Mouse (Mus musculus) stomach, embryonic 14.5 days (tissue): ENCODE measurements at regions not wholly inside any gene's neighbourhood (a gene's known extent, or its start where the extent isn't known, plus 50 kb on each side); places are given as distances from the start of the nearest gene placed in this dataset.

ENCODE experiments used
- ATAC-seq: fragments of 200-750 bp; cut with Nextera tagmentation; 2 replicates; pipeline ENCODE4 v1.8.0; 2017; ENCODE audit warnings: low read depth, moderate TSS enrichment; ENCODE audit not compliant: insufficient number of reproducible peaks, insufficient read depth, low FRiP score
- H3K27ac ChIP-seq: fragments of 300-500 bp; sonication (generic); 2 replicates; pipeline ENCODE4 v1.5.1; 2014; ENCODE audit warnings: mild to moderate bottlenecking, low read length, moderate library complexity, mixed read lengths
- H3K27me3 ChIP-seq: fragments of 300-500 bp; sonication (generic); 2 replicates; pipeline ENCODE4 v1.6.1; 2014; ENCODE audit warnings: low read length, control low read depth, mixed read lengths; ENCODE audit not compliant: control insufficient read depth, insufficient read depth
- H3K36me3 ChIP-seq: fragments of 300-500 bp; sonication (generic); 2 replicates; pipeline ENCODE4 v1.6.1; 2014; ENCODE audit warnings: mild to moderate bottlenecking, control low read depth, low read length, moderate library complexity, mixed read lengths; ENCODE audit not compliant: control insufficient read depth, insufficient read depth
- H3K4me1 ChIP-seq: fragments of 300-500 bp; sonication (generic); 2 replicates; pipeline ENCODE4 v1.6.1; 2014; ENCODE audit warnings: low read length, control low read depth, mixed read lengths; ENCODE audit not compliant: control insufficient read depth, insufficient read depth
- H3K4me2 ChIP-seq: fragments of 300-500 bp; sonication (generic); replicated peaks from 2 replicates; pipeline ENCODE4 v1.6.1; 2014; ENCODE audit warnings: low read depth, low read length, control low read depth
- H3K4me3 ChIP-seq: fragments of 300-500 bp; sonication (generic); 2 replicates; pipeline ENCODE4 v1.5.1; 2014; ENCODE audit warnings: low read depth, low read length, control low read depth
- H3K9ac ChIP-seq: fragments of 300-500 bp; sonication (generic); replicated peaks from 2 replicates; pipeline ENCODE4 v1.6.1; 2014; ENCODE audit warnings: low read depth, mild to moderate bottlenecking, control low read depth, low read length, moderate library complexity, mixed read lengths
- H3K9me3 ChIP-seq: fragments of 300-500 bp; sonication (generic); 2 replicates; pipeline ENCODE4 v1.6.1; 2016; ENCODE audit warnings: low read depth, low read length, control low read depth; ENCODE audit not compliant: control insufficient read depth
- WGBS: fragments of 180-500 bp; shearing (Covaris S2); extraction: QIAGEN DNeasy Blood & Tissue Kit; methylation state at CpG from one replicate; pipeline ENCODE4 v1.1.7; 2014; 5-methylcytosine and 5-hydroxymethylcytosine counted together

DNA sequence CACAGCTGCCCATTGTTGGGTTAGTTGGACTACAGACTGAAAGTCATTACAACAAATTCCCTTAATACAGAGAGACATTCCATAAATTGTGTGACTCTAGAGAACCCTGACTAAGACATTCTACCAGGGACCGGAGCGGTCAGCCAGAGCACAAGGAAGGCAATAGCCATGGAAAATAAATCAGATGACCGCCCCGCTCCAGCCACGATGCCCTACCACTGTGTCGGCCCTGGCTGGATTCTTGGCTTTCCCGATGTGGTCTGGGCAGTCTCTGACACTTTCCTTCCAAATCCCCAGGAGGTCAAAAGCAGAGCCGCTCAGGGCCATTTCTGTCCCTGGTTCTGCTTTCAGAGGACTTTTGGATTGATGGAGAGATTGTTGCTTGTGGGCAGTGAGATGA lies 57.8 kb downstream of the Lsm3 start:
- H3K27me3 ChIP-seq: no peaks in the 10 kb centered on the region
- H3K9ac ChIP-seq: no peak overlapping the region
- no peaks in the 10 kb centered on the region for H3K9me3 ChIP-seq
- ATAC-seq: no peak
- no peak overlapping the region for H3K27ac ChIP-seq
- H3K4me1 ChIP-seq: no peaks in the 10 kb centered on the region
- no peaks in the 10 kb centered on the region for H3K36me3 ChIP-seq
- H3K4me2 ChIP-seq: no peak overlapping the region
- no peak overlapping the region for H3K4me3 ChIP-seq
- 85% methylated on average over 8 of the region's 8 CpGs for WGBS

DNA sequence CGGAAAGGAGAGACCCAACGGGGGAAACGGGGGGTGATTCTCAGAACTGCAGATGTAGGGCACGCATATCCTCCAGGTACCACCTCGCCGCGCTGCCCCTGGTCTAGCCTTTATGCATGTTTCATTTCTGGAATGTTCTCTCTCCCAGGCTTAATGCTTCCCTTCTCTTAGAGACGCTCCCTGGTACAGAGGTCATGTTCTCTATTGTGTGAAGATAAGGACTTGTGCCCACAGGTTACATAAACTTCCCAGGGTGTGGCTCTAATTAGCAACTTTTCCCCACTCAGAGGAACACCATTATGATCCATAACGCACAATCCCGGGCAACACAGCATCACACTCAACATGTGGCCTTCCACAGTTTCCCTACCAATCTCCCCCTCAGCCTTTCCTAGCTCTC lies 58.7 kb downstream of the Lsm3 start:
- H3K4me2 ChIP-seq: no peak overlapping the region
- H3K27ac ChIP-seq: no peak overlapping the region
- no peak overlapping the region for H3K4me3 ChIP-seq
- no peaks in the 10 kb centered on the region for H3K27me3 ChIP-seq
- no peak overlapping the region for H3K9ac ChIP-seq
- no peak for ATAC-seq
- no peaks in the 10 kb centered on the region for H3K36me3 ChIP-seq
- WGBS: 89% methylated on average over 10 of the region's 10 CpGs
- no peaks in the 10 kb centered on the region for H3K9me3 ChIP-seq
- no peaks in the 10 kb centered on the region for H3K4me1 ChIP-seq

DNA sequence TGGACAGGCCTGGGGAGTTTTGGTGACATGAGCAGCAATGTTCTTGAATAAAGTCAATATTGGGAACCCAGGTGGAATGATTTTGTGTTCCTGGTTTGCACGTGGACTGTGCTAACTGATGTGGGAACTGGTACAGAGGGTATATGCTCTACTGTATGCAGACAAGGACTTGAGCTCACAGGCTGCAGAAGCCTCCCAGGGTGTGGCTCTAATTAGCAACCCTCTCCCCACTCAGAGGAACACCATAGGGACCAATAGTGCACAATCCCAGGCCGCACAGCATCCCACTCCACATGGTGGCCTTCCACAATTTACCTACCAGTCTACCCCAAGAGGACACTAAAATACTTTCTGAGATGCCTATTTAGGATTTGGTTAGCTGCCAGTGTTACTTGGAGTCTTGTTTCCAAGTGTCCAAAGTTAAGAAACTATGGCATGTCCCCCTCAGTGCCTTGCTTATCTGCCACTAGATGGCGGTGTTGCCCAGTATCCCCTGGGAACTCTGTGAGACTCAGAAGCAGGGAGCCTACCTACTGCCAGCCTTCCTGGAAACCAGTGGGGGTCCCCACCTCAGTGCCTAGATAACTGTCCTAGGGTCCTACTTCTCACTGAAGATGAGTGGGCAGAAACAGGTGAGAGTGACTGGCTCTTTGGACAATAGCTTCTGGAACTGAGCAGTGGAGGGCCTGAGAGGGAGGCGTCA lies 60.1 kb downstream of the Lsm3 start:
- H3K9me3 ChIP-seq: no peaks in the 10 kb centered on the region
- H3K9ac ChIP-seq: no peak overlapping the region
- 57% methylated on average over 4 of the region's 4 CpGs for WGBS
- H3K27ac ChIP-seq: no peak overlapping the region
- no peak overlapping the region for H3K4me2 ChIP-seq
- H3K4me1 ChIP-seq: no peaks in the 10 kb centered on the region
- H3K27me3 ChIP-seq: no peaks in the 10 kb centered on the region
- no peak for ATAC-seq
- no peak overlapping the region for H3K4me3 ChIP-seq
- no peaks in the 10 kb centered on the region for H3K36me3 ChIP-seq

DNA sequence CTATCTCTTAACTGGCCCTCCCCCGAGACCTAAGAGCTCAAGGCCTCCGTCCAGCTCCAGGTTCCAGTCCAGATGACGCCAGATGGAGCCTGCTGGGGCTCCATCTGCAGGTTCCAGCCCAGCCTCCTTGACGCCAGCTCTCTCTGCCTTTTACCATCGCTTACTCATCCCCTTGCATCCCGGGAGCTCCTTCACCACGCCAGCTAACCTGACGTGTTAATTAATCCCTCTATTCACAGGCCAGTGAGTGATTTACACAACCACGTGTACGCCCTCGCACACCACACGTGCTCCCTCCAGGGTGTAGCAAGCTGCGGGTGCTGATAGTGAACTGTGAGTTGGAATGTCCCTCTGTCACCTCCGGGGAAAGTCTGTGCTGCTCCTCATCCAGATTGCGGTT lies 61.2 kb downstream of the Lsm3 start:
- ATAC-seq: no peak
- H3K9me3 ChIP-seq: no peaks in the 10 kb centered on the region
- no peak overlapping the region for H3K4me2 ChIP-seq
- no peak overlapping the region for H3K27ac ChIP-seq
- H3K4me1 ChIP-seq: no peaks in the 10 kb centered on the region
- no peaks in the 10 kb centered on the region for H3K27me3 ChIP-seq
- no peak overlapping the region for H3K9ac ChIP-seq
- no peaks in the 10 kb centered on the region for H3K36me3 ChIP-seq
- WGBS: 44% methylated on average over 15 of the region's 15 CpGs
- H3K4me3 ChIP-seq: no peak overlapping the region

DNA sequence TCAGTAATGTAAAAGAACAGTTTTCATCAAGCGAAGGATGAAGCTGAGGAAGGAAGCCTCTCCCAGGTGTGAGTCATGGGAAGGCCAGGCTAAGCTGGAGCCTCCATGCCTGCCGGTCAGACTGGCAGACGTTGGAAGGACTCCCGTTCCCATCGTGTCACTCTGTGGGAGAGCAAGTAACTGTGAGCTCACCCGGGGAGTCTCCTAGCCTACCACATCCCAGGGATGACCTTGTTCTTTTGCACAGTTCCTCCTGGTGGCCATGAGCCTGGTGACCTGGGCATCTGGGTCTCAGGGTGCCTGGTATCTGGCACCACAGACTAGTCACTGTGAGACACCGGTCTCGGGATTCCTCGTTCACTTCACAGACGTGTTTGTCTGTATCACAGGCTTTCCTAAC lies 63.9 kb downstream of the Lsm3 start:
- Histone ChIP-seq H3K27me3 (no peaks in the 10 kb centered on the region), H3K27ac (no peak overlapping the region), H3K36me3 (no peaks in the 10 kb centered on the region), H3K4me1 (no peaks in the 10 kb centered on the region), H3K4me3 (no peak overlapping the region), H3K9ac (no peak overlapping the region), H3K9me3 (no peaks in the 10 kb centered on the region), H3K4me2 (no peak overlapping the region)
- ATAC-seq: no peak
- WGBS: 77% methylated on average over 10 of the region's 10 CpGs

DNA sequence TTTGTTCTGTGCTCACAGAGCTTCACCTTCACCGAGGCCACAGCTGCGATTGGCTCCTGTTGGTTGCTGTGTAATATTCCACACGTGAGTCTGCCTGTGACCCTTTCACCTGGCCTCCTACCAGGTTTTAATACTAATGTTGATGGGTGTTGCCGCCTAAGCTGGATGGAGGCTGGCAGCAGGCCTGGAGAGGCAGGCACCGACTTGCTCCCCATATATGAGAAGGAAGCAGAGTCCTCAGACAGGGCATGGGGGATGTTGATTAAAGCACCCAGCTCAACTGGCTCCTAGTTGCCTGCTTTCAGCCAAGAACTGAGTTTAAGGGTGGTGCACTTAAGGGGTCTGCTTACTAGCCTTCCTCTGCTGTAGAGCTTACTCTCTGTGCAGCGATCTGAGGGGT lies 64.9 kb downstream of the Lsm3 start:
- no peak overlapping the region for H3K9ac ChIP-seq
- no peak for ATAC-seq
- H3K4me2 ChIP-seq: no peak overlapping the region
- no peak overlapping the region for H3K4me3 ChIP-seq
- no peaks in the 10 kb centered on the region for H3K9me3 ChIP-seq
- WGBS: 89% methylated on average over 6 of the region's 6 CpGs
- H3K27me3 ChIP-seq: no peaks in the 10 kb centered on the region
- H3K4me1 ChIP-seq: no peaks in the 10 kb centered on the region
- H3K36me3 ChIP-seq: no peaks in the 10 kb centered on the region
- H3K27ac ChIP-seq: no peak overlapping the region

DNA sequence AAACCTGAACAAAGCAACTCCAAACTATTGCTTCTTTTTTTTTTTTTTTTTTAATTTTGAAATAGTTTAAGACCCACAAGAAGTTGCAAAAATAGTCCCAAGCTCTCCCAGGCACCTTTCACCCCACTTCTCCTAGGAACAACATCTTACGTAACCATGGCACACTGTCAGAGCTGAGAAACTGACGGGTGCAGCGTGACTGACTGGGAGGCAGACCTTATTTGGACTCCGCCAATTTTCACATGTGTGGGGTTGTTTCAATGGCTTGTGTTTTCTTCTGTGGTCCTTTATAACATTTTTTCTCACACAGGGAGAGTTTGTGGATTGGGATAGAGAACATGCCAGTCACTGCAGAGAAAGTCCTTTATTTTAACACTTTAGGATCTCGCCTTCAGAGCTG lies 66.6 kb downstream of the Lsm3 start:
- Histone ChIP-seq H3K36me3 (no peaks in the 10 kb centered on the region), H3K9me3 (no peaks in the 10 kb centered on the region), H3K4me3 (no peak overlapping the region), H3K4me1 (peaks cover 5% of the 10 kb centered on the region; the same call in 1 of the 2 replicates), H3K27me3 (no peaks in the 10 kb centered on the region), H3K4me2 (no peak overlapping the region), H3K9ac (no peak overlapping the region), H3K27ac (no peak overlapping the region)
- no peak for ATAC-seq
- 89% methylated on average over 5 of the region's 5 CpGs for WGBS

DNA sequence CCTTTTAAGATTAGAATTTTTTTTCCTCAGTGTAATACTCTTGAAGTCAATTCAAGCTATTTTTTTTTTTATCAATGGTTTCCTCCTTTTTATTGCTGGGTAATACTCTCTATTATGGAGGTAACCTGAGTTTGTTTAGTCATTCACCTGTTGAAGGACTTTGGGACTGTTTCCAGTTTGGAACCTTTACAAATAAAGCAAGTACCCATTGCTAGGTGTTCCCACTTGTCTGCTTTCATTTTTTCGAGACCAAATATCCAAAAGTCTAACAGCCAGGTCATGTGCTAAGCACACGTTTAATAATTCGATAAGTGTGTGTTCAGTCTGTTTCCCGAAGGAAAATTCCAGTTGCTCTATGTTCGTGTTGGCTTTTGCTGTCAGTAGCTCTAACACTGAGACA lies 67.6 kb downstream of the Lsm3 start:
- H3K9me3 ChIP-seq: no peaks in the 10 kb centered on the region
- no peak overlapping the region for H3K4me2 ChIP-seq
- H3K4me1 ChIP-seq: peaks cover 5% of the 10 kb centered on the region; the same call in 1 of the 2 replicates
- ATAC-seq: no peak
- no peak overlapping the region for H3K27ac ChIP-seq
- no peak overlapping the region for H3K9ac ChIP-seq
- no peak overlapping the region for H3K4me3 ChIP-seq
- 72% methylated on average over 5 of the region's 5 CpGs for WGBS
- no peaks in the 10 kb centered on the region for H3K36me3 ChIP-seq
- H3K27me3 ChIP-seq: no peaks in the 10 kb centered on the region

DNA sequence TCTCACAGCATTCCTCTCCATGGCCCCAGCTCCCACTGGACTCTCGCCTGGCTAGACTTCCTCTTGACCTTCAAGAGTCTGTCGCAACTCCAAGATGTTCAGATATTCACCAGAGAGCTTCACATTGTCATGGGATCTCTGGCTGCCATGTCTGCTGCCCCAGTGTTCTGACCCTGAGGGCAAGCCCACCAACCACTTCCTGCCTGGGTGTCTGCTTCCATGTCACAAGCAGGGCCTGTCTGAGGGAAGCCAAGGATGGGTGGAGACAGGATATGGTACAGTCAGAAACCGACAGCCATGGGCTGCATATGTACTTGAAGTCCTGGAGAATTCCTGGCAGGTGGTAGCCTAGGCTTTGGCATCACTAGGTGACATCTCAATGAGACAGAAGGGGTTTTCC lies 69.8 kb downstream of the Lsm3 start:
- Histone ChIP-seq H3K9ac (no peak overlapping the region), H3K9me3 (no peaks in the 10 kb centered on the region), H3K4me3 (no peak overlapping the region), H3K4me1 (peaks cover 5% of the 10 kb centered on the region; the same call in 1 of the 2 replicates), H3K27me3 (no peaks in the 10 kb centered on the region), H3K36me3 (no peaks in the 10 kb centered on the region), H3K4me2 (no peak overlapping the region), H3K27ac (no peak overlapping the region)
- no peak for ATAC-seq
- WGBS: 89% methylated on average over 3 of the region's 3 CpGs
